Mouse (Mus musculus) spleen, adult 2 months (tissue): ENCODE measurements around the gene Arpc5.

Source experiments
- CTCF ChIP-seq: fragments of 200-500 bp; IDR thresholded peaks from 2 replicates; pipeline ENCODE4 v1.5.1; 2011; ENCODE audit warnings: mild to moderate bottlenecking, inconsistent platforms; ENCODE audit not compliant: insufficient read depth, insufficient read length, insufficient replicate concordance; ENCODE audit errors: extremely low read depth
- POLR2A ChIP-seq: fragments of 200-500 bp; IDR thresholded peaks from 2 replicates; pipeline ENCODE4 v1.6.1; 2011; ENCODE audit warnings: low read depth, low read length, inconsistent platforms

GRCm38 (mm10) chr1:152717329-152717728, 49.0 kb upstream of the Arpc5 start:
- TF ChIP-seq CTCF = no peak
- no peak for TF ChIP-seq POLR2A
